Mouse (Mus musculus) G1E-ER4 (cell line): ENCODE data around the gene Taf4. TPM values are rescaled to one million over a fixed set of nuclear protein-coding genes. Genes with fewer than 3 reads are reported as not detected.

Source experiments
- GATA1 ChIP-seq: IDR thresholded peaks from one replicate; pipeline ENCODE4 v1.8.0; 2012; ENCODE audit warnings: low read length, inconsistent platforms
- polyA plus RNA-seq: library from polyadenylated mRNA; stranded (reverse); fragments of >175 nt; gene quantifications from 2 replicates; pipeline ENCODE4 v1.2.3, GENCODE M21; 2012

Gene Taf4
- polyA plus RNA-seq, 1 experiment: 32.6 TPM

- TF ChIP-seq GATA1: no peak
Observed at GRCm38 (mm10) chr2:179998431-179998830, 22.0 kb upstream of the Taf4 start.

GRCm38 (mm10) chr2:179993071-179993470 is 16.6 kb upstream of the Taf4 start:
- no peak for TF ChIP-seq GATA1

- TF ChIP-seq GATA1: no peak
Observed at GRCm38 (mm10) chr2:179989098-179989497, 12.7 kb upstream of the Taf4 start.

GRCm38 (mm10) chr2:179986437-179987022 is 10.1 kb upstream of the Taf4 start:
- no peak for TF ChIP-seq GATA1

GRCm38 (mm10) chr2:179985695-179986094 is 9.2 kb upstream of the Taf4 start:
- TF ChIP-seq GATA1: no peak

- TF ChIP-seq GATA1: no peak
Observed at GRCm38 (mm10) chr2:179984830-179985229, 8.4 kb upstream of the Taf4 start.

- no peak for TF ChIP-seq GATA1
Observed at GRCm38 (mm10) chr2:179982715-179983114, 6.3 kb upstream of the Taf4 start.

GRCm38 (mm10) chr2:179980616-179981015 is 4.2 kb upstream of the Taf4 start:
- no peak for TF ChIP-seq GATA1

GRCm38 (mm10) chr2:179979836-179980235 is 3.4 kb upstream of the Taf4 start:
- no peak for TF ChIP-seq GATA1

GRCm38 (mm10) chr2:179978250-179978649 is 1.8 kb upstream of the Taf4 start:
- TF ChIP-seq GATA1: no peak

GRCm38 (mm10) chr2:179977344-179978025 is 1.0 kb upstream of the Taf4 start:
- no peak for TF ChIP-seq GATA1

GRCm38 (mm10) chr2:179976295-179976627 is 185 bp downstream of the Taf4 start:
- no peak for TF ChIP-seq GATA1

- no peak for TF ChIP-seq GATA1
Observed at GRCm38 (mm10) chr2:179975851-179976250, 595 bp downstream of the Taf4 start.

GRCm38 (mm10) chr2:179974651-179975471 is 1.6 kb downstream of the Taf4 start:
- TF ChIP-seq GATA1: no peak

GRCm38 (mm10) chr2:179973871-179974628 is 2.4 kb downstream of the Taf4 start:
- TF ChIP-seq GATA1: no peak

GRCm38 (mm10) chr2:179972406-179972805 is 4.0 kb downstream of the Taf4 start:
- no peak for TF ChIP-seq GATA1
